Comparison of ENCODE assay signal across 11 mouse cellular contexts in genomic region chr9:31225808-31226207, GRCm38 (mm10). TPM values are rescaled to one million over a fixed set of nuclear protein-coding genes. Genes with fewer than 3 reads are reported as not detected.
DNase-seq lines count a peak whose midpoint lies in the region; ATAC-seq and TF ChIP-seq lines count a peak whose summit lies in the region.
"Had no signal": no experiment of that assay in that cellular context is flagged by ENCODE, and none has a peak within 500 bp of the region (broad histone marks: within the 10 kb centered on the region; RNA-seq: fewer than 3 reads in every experiment).

No protein-coding gene starts in this region.

- H3K27ac ChIP-seq in kidney, embryonic 16.5 days (ENCODE audit: low read length), result no peak overlapping the region
- no peak overlapping the region for H3K27ac ChIP-seq in cerebellum, adult 2 months (ENCODE audit: insufficient read depth, low read length)
- H3K27ac ChIP-seq: stomach, embryonic 15.5 days had no signal

- H3K4me1 ChIP-seq in kidney, embryonic 16.5 days (ENCODE audit: insufficient read depth, low read length), result 0 out of 2 replicates have a peak, but pooled peaks cover 5% of the 10 kb centered on the region
- peaks cover 48% of the 10 kb centered on the region for H3K4me1 ChIP-seq in G1E (ENCODE audit: insufficient read depth, low read depth, low read length)
- H3K4me1 ChIP-seq in cerebellum, adult 2 months (ENCODE audit: control insufficient read depth, insufficient read depth, low read length), result no peaks in the 10 kb centered on the region
- H3K4me1 ChIP-seq: stomach, embryonic 15.5 days had no signal

- no peaks in the 10 kb centered on the region for H3K27me3 ChIP-seq in kidney, embryonic 16.5 days (ENCODE audit: insufficient read depth, low read length)
- H3K27me3 ChIP-seq in G1E (ENCODE audit: insufficient read depth, low read length), result no peaks in the 10 kb centered on the region
- no peaks in the 10 kb centered on the region for H3K27me3 ChIP-seq in cerebellum, adult 2 months (ENCODE audit: control insufficient read depth, insufficient read depth, low read length)
- H3K27me3 ChIP-seq: stomach, embryonic 15.5 days had no signal

- H3K4me3 ChIP-seq in kidney, embryonic 16.5 days (ENCODE audit: low read length), result no peak overlapping the region
- H3K4me3 ChIP-seq in G1E (ENCODE audit: low read depth, low read length), result peak overlapping the region; percentile 33; the same call in 1 of the 2 replicates
- H3K4me3 ChIP-seq in cerebellum, adult 2 months (replicated peaks; ENCODE audit: insufficient read depth, low read depth, low read length), result no peak overlapping the region
- H3K4me3 ChIP-seq: stomach, embryonic 15.5 days had no signal

- WGBS in kidney, embryonic 16.5 days, result 84% methylated on average over 11 of the region's 11 CpGs
- 61% methylated on average over 11 of the region's 11 CpGs for WGBS in cerebellum, adult 2 months

- H3K9me3 ChIP-seq in kidney, embryonic 16.5 days (ENCODE audit: low read length), result no peaks in the 10 kb centered on the region
- H3K9me3 ChIP-seq in G1E (replicated peaks), result no peaks in the 10 kb centered on the region
- H3K9me3 ChIP-seq: stomach, embryonic 15.5 days had no signal

- H3K36me3 ChIP-seq in kidney, embryonic 16.5 days (ENCODE audit: insufficient read depth, low read length), result no peaks in the 10 kb centered on the region
- H3K36me3 ChIP-seq in G1E (replicated peaks), result no peaks in the 10 kb centered on the region
- H3K36me3 ChIP-seq: stomach, embryonic 15.5 days had no signal

- H3K9ac ChIP-seq in kidney, embryonic 16.5 days (replicated peaks; ENCODE audit: low read length), result no peak overlapping the region
- H3K9ac ChIP-seq: stomach, embryonic 15.5 days had no signal

- ATAC-seq in kidney, embryonic 16.5 days (ENCODE audit: low FRiP score, low TSS enrichment), result no peak
- ATAC-seq in G1E (ENCODE audit: extremely low read depth, insufficient number of reproducible peaks, low FRiP score, poor library complexity, severe bottlenecking), result no peak
- ATAC-seq: inflammation-experienced regulatory T-cells, adult 6 months had no signal

- no peak for TF ChIP-seq POLR2A in brain, embryonic 14.5 days (IDR thresholded peaks at IDR 0.05; ENCODE audit: borderline replicate concordance, extremely low read depth, insufficient read depth, insufficient read length, poor library complexity, severe bottlenecking)
- TF ChIP-seq POLR2A in cerebellum, adult 2 months (IDR thresholded peaks at IDR 0.05; ENCODE audit: borderline replicate concordance, insufficient read depth, low read length), result no peak

- no peak for TF ChIP-seq CTCF in G1E (IDR thresholded peaks at IDR 0.05; ENCODE audit: low read depth, low read length)
- TF ChIP-seq CTCF in brain, embryonic 14.5 days (IDR thresholded peaks at IDR 0.05; ENCODE audit: borderline replicate concordance, extremely low read depth, insufficient read depth, insufficient read length), result no peak
- no peak for TF ChIP-seq CTCF in cerebellum, adult 2 months (IDR thresholded peaks at IDR 0.05; ENCODE audit: borderline replicate concordance, insufficient read depth, low read depth, low read length)

- peak; percentile 11 for DNase-seq in kidney, postnatal 14 days
- no peak for DNase-seq in G1E (ENCODE audit: low spot score)
- peak; percentile 47 for DNase-seq in brain, embryonic 14.5 days (ENCODE audit: low read depth)
- DNase-seq in layer of hippocampus, postnatal 36 days, result peak; percentile 21 to 26
- no peak for DNase-seq in B cell, adult 2 months
- DNase-seq in ovary, adult 18-20 months (ENCODE audit: low spot score), result no peak
- DNase-seq in cerebellum, adult 2 months, result no peak
- DNase-seq: retina, postnatal 1 day had no signal

- no peak overlapping the region for H3K4me2 ChIP-seq in kidney, embryonic 16.5 days (replicated peaks; ENCODE audit: low read depth, low read length)
- H3K4me2 ChIP-seq: stomach, embryonic 15.5 days had no signal

RNA-seq across cellular contexts. Expression of gene Aplp2, which starts 14.2 kb away (rescaled TPM):
- 405 and 416 TPM in 2 replicates for polyA plus RNA-seq in kidney, embryonic 16.5 days (2015; fragmentation: Nextera tagmentation; extraction: Ambion mirVana)
- total RNA-seq in G1E (2014; fragmentation: Nextera tagmentation) (721 and 724 TPM in 2 replicates), G1E (2017) (454 and 492 TPM in 2 replicates)
- polyA plus RNA-seq in G1E (2012), result 65.1 and 79.4 TPM in 2 replicates
- 307 and 363 TPM in 2 replicates for polyA plus RNA-seq in brain, embryonic 14.5 days (2012; rRNA removed)
- 100 to 1,000 TPM; 440 to 478 TPM for total RNA-seq in layer of hippocampus, postnatal 36 days (2021)
- polyA plus RNA-seq in cerebellum, adult 2 months (2012; rRNA removed), result 1,017 and 1,095 TPM in 2 replicates

RNA-seq across cellular contexts. Expression of gene Prdm10, which starts 54.5 kb away (rescaled TPM):
- polyA plus RNA-seq in kidney, embryonic 16.5 days (2015; fragmentation: Nextera tagmentation; extraction: Ambion mirVana), result 5.4 and 5.8 TPM in 2 replicates
- total RNA-seq in G1E (2014; fragmentation: Nextera tagmentation) (12.0 and 19.9 TPM in 2 replicates), G1E (2017) (9.5 and 9.9 TPM in 2 replicates)
- 3.6 and 5.3 TPM in 2 replicates for polyA plus RNA-seq in G1E (2012)
- 30.2 and 30.6 TPM in 2 replicates for polyA plus RNA-seq in brain, embryonic 14.5 days (2012; rRNA removed)
- total RNA-seq in layer of hippocampus, postnatal 36 days (2021), result 10 to 100 TPM; 22.6 to 23.4 TPM
- 21.5 and 23.4 TPM in 2 replicates for polyA plus RNA-seq in cerebellum, adult 2 months (2012; rRNA removed)

Comparison
In these comparisons a context has a peak if more than half of its experiments do, and no peak if none do; other contexts are left out.
1. DNase-seq: peak in kidney, postnatal 14 days (single experiment), brain, embryonic 14.5 days (single experiment) and layer of hippocampus, postnatal 36 days (2 of 2); none in G1E (single experiment), B cell, adult 2 months (0 of 2), ovary, adult 18-20 months (single experiment) and cerebellum, adult 2 months (0 of 2).